In the genomic region with DNA sequence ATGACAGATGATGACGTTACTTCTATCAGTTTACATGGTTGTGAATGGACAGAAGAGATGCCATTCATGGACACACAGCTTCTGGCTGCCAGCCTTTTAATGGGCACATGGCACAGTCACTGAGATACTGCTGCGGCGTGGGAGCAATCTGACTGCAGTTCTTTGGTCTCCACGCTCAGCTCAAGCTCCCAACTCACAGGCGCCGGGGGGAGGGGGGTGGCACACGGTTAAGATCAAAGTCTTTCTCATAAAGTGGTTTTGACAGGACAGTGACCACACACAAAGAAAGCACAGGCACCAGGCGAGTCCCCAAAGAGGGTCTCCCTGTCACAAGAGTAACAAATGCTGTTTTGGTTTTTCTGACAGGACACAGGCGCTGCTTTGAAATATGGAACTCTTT, we compare ENCODE assay signal across 16 mouse cellular contexts.
DNase-seq lines count a peak whose midpoint lies in the region; ATAC-seq and TF ChIP-seq lines count a peak whose summit lies in the region.
"Had no signal": no experiment of that assay in that cellular context is flagged by ENCODE, and none has a peak within 500 bp of the region (broad histone marks: within the 10 kb centered on the region; RNA-seq: fewer than 3 reads in every experiment).

No protein-coding gene starts in this region.

- TF ChIP-seq POLR2A in kidney, adult 2 months (IDR thresholded peaks at IDR 0.05; ENCODE audit: low read depth, low read length), result no peak

- H3K4me3 ChIP-seq in hindbrain, embryonic 11.5 days (ENCODE audit: low read depth, low read length), result no peak overlapping the region
- no peak overlapping the region for H3K4me3 ChIP-seq in hindbrain, embryonic 12.5 days
- H3K4me3 ChIP-seq in embryonic facial prominence, embryonic 13.5 days, result no peak overlapping the region
- no peak overlapping the region for H3K4me3 ChIP-seq in midbrain, embryonic 12.5 days
- no peak overlapping the region for H3K4me3 ChIP-seq in kidney, adult 2 months (ENCODE audit: insufficient read depth, low read depth, low read length)
- H3K4me3 ChIP-seq: limb, embryonic 13.5 days had no signal

- H3K36me3 ChIP-seq in hindbrain, embryonic 11.5 days (ENCODE audit: control insufficient read depth, insufficient read depth, low read length), result no peaks in the 10 kb centered on the region
- no peaks in the 10 kb centered on the region for H3K36me3 ChIP-seq in hindbrain, embryonic 12.5 days
- no peaks in the 10 kb centered on the region for H3K36me3 ChIP-seq in embryonic facial prominence, embryonic 13.5 days
- H3K36me3 ChIP-seq in midbrain, embryonic 12.5 days, result no peaks in the 10 kb centered on the region
- no peaks in the 10 kb centered on the region for H3K36me3 ChIP-seq in kidney, adult 2 months (ENCODE audit: control insufficient read depth, insufficient read depth, low read length)
- H3K36me3 ChIP-seq: limb, embryonic 13.5 days had no signal

- WGBS in hindbrain, embryonic 11.5 days, result 58% methylated on average over 9 of the region's 9 CpGs
- WGBS in hindbrain, embryonic 12.5 days, result 40% methylated on average over 9 of the region's 9 CpGs
- 38% methylated on average over 9 of the region's 9 CpGs for WGBS in embryonic facial prominence, embryonic 13.5 days
- 31% methylated on average over 9 of the region's 9 CpGs for WGBS in midbrain, embryonic 12.5 days
- WGBS in kidney, adult 2 months, result 40% methylated on average over 9 of the region's 9 CpGs

- no peak overlapping the region for H3K4me2 ChIP-seq in hindbrain, embryonic 11.5 days (replicated peaks; ENCODE audit: low read depth, low read length)
- H3K4me2 ChIP-seq in hindbrain, embryonic 12.5 days (replicated peaks), result no peak overlapping the region
- peak overlapping the region; percentile 19; the same call in 1 of the 2 replicates for H3K4me2 ChIP-seq in embryonic facial prominence, embryonic 13.5 days
- peak overlapping the region; percentile 6; the same call in 1 of the 2 replicates for H3K4me2 ChIP-seq in midbrain, embryonic 12.5 days (replicated peaks)
- H3K4me2 ChIP-seq: limb, embryonic 13.5 days had no signal

- H3K27me3 ChIP-seq in hindbrain, embryonic 11.5 days (ENCODE audit: control insufficient read depth, insufficient read depth, low read length), result no peaks in the 10 kb centered on the region
- 0 out of 2 replicates have a peak, but pooled peaks cover 8% of the 10 kb centered on the region for H3K27me3 ChIP-seq in hindbrain, embryonic 12.5 days
- peaks cover 12% of the 10 kb centered on the region; the same call in 1 of the 2 replicates for H3K27me3 ChIP-seq in embryonic facial prominence, embryonic 13.5 days
- H3K27me3 ChIP-seq in midbrain, embryonic 12.5 days, result peaks cover 18% of the 10 kb centered on the region
- no peaks in the 10 kb centered on the region for H3K27me3 ChIP-seq in kidney, adult 2 months (replicated peaks; ENCODE audit: control insufficient read depth, insufficient read depth, low read length)
- H3K27me3 ChIP-seq: Patski had no signal

- H3K27ac ChIP-seq in hindbrain, embryonic 11.5 days (ENCODE audit: low read depth, low read length), result no peak overlapping the region
- no peak overlapping the region for H3K27ac ChIP-seq in hindbrain, embryonic 12.5 days
- no peak overlapping the region for H3K27ac ChIP-seq in embryonic facial prominence, embryonic 13.5 days
- H3K27ac ChIP-seq in midbrain, embryonic 12.5 days (replicated peaks), result no peak overlapping the region
- no peak overlapping the region for H3K27ac ChIP-seq in kidney, adult 2 months (ENCODE audit: insufficient read depth, low read depth, low read length)
- H3K27ac ChIP-seq: limb, embryonic 13.5 days had no signal

- H3K4me1 ChIP-seq in hindbrain, embryonic 11.5 days (replicated peaks; ENCODE audit: control insufficient read depth, insufficient read depth, low read length), result no peaks in the 10 kb centered on the region
- peaks cover 10% of the 10 kb centered on the region; the same call in 1 of the 2 replicates for H3K4me1 ChIP-seq in hindbrain, embryonic 12.5 days
- peaks cover 13% of the 10 kb centered on the region for H3K4me1 ChIP-seq in embryonic facial prominence, embryonic 13.5 days
- H3K4me1 ChIP-seq in midbrain, embryonic 12.5 days, result peaks cover 15% of the 10 kb centered on the region
- no peaks in the 10 kb centered on the region for H3K4me1 ChIP-seq in kidney, adult 2 months (ENCODE audit: control insufficient read depth, insufficient read depth, low read length)

- no peak overlapping the region for H3K9ac ChIP-seq in hindbrain, embryonic 11.5 days (ENCODE audit: low read depth, low read length)
- no peak overlapping the region for H3K9ac ChIP-seq in hindbrain, embryonic 12.5 days
- no peak overlapping the region for H3K9ac ChIP-seq in embryonic facial prominence, embryonic 13.5 days
- no peak overlapping the region for H3K9ac ChIP-seq in midbrain, embryonic 12.5 days (replicated peaks)
- H3K9ac ChIP-seq: limb, embryonic 13.5 days had no signal

- TF ChIP-seq CTCF in kidney, adult 2 months (conservative IDR thresholded peaks at IDR 0.05; ENCODE audit: insufficient read depth, insufficient read length, low read depth, low read length), result no peak

- peak; percentile 24 for DNase-seq in hindbrain, embryonic 11.5 days (ENCODE audit: low spot score)
- peak; percentile 84 for DNase-seq in MN1 (ENCODE audit: low spot score)
- no peak for DNase-seq in ovary, postnatal 10 days (ENCODE audit: low spot score)
- DNase-seq in kidney, adult 2 months, result no peak
- no peak for DNase-seq in cerebellum, adult 9-10 months
- DNase-seq: adrenal gland, postnatal 14 days; cerebellum, adult 8-10 months; gastrocnemius, postnatal 10 days; kidney, adult 9 months; lung, adult 2 months; thymus, postnatal 36 days had no signal

- no peak for ATAC-seq in hindbrain, embryonic 11.5 days (ENCODE audit: low FRiP score)
- no peak for ATAC-seq in hindbrain, embryonic 12.5 days (ENCODE audit: low FRiP score)
- no peak for ATAC-seq in embryonic facial prominence, embryonic 13.5 days (ENCODE audit: insufficient number of reproducible peaks, insufficient read depth, low FRiP score, low TSS enrichment, low read depth)
- peak; percentile 61 for ATAC-seq in midbrain, embryonic 12.5 days (ENCODE audit: low FRiP score, low read depth)
- ATAC-seq: Patski had no signal

- no peaks in the 10 kb centered on the region for H3K9me3 ChIP-seq in hindbrain, embryonic 11.5 days (ENCODE audit: control insufficient read depth, low read length)
- H3K9me3 ChIP-seq in hindbrain, embryonic 12.5 days (replicated peaks), result no peaks in the 10 kb centered on the region
- H3K9me3 ChIP-seq in embryonic facial prominence, embryonic 13.5 days, result no peaks in the 10 kb centered on the region
- H3K9me3 ChIP-seq in midbrain, embryonic 12.5 days, result no peaks in the 10 kb centered on the region
- H3K9me3 ChIP-seq: limb, embryonic 13.5 days had no signal

Comparison
In these comparisons a context has a peak if more than half of its experiments do, and no peak if none do; other contexts are left out.
1. DNase-seq: peak in hindbrain, embryonic 11.5 days (single experiment) and MN1 (single experiment); none in ovary, postnatal 10 days (single experiment), kidney, adult 2 months (single experiment) and cerebellum, adult 9-10 months (single experiment).
2. H3K4me2 ChIP-seq: peak in embryonic facial prominence, embryonic 13.5 days (single experiment) and midbrain, embryonic 12.5 days (single experiment); none in hindbrain, embryonic 11.5 days (single experiment) and hindbrain, embryonic 12.5 days (single experiment).